Mouse (Mus musculus) cerebellum, adult (tissue): ENCODE measurements at regions not wholly inside any gene's neighbourhood (a gene's known extent, or its start where the extent isn't known, plus 50 kb on each side); places are given as distances from the start of the nearest gene placed in this dataset.

Source experiments
- ATAC-seq: cut with Nextera tagmentation; 2 replicates; pipeline ENCODE4 v1.9.2; 2017; ENCODE audit warnings: mild to moderate bottlenecking, moderate library complexity, mixed read lengths; ENCODE audit not compliant: insufficient number of reproducible peaks, low FRiP score, low TSS enrichment

GRCm38 (mm10) chr14:100461141-100462043, 176.9 kb upstream of the Klf12 start:
- peak; percentile 89 for ATAC-seq

DNA sequence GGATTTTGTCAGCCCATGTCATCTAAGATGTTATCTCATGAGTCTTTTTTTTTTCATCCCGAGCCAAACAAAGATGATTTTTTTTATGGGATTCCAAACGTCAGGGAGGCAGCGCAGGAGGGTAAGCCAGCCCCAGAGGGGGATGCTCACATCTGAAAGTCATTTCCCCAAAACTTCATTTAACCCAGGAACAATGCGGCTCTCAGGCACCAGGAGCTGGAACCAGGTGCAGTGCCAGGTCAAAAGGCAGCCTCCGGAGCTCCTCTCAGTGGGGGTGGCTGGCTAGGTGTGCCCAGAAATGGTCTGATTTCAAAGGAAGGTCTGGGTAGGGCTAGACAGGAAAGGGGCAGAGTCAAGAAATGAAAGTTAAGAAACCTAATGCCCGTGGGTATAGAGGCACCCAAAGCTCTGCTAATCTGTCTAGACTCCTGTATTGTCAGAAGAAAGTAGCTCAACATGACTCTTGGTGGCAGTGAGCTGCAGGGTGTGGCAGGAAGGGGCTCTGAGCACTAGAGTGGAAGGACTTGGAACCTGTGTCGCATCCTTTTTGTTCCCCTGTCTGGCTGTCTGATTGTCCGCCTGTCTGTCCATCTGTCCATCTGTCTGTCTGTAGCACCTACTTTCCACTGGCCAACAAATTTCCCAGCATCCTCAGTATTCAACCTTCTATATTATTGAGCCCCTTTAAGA, 175.3 kb upstream of the Klf12 start:
- ATAC-seq: no peak

GRCm38 (mm10) chr14:100458727-100459447, 174.4 kb upstream of the Klf12 start:
- ATAC-seq: 0 out of 2 replicates have a peak, but pooled peaks have one; percentile 12

DNA sequence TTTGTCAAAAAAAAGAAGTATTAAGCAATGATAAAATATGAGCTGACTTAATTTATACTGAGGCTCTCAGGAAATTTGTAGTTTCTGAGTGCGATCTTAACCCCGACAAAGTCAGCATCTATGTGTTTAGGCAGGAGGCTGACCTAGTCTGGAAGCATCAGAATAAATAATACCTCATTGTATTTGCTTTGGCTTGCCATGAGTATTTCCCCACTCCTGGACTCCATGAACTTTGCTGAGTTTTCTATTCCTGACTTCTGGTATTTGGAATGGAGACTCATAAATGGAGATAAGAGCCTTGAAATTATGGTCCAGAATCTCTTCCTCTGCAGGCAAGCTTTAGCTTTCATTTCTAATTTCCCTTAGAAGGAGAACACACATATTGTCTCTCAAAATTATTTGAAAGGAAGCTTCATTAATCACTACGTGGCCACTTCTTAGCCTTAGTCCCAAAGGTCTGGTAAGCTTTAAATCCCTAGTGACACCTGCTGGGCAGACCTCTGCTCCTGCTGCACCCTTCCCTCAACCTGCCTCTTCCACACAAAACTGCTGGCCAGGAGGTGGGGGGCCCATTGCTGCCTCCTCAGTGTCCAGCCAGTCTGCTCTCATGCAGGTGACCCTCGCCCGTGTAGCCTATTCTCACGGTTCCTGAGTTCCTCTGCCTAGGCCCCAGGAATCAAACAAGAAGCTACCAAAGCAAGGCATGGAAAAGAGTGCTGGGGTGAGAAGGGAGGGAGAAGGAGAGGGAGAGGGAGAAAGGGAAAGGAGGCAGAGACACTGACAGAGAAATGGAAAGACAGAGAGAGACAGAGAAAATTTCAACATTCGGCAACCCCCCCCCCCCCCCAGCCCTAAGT, 173.6 kb upstream of the Klf12 start:
- ATAC-seq: no peak

DNA sequence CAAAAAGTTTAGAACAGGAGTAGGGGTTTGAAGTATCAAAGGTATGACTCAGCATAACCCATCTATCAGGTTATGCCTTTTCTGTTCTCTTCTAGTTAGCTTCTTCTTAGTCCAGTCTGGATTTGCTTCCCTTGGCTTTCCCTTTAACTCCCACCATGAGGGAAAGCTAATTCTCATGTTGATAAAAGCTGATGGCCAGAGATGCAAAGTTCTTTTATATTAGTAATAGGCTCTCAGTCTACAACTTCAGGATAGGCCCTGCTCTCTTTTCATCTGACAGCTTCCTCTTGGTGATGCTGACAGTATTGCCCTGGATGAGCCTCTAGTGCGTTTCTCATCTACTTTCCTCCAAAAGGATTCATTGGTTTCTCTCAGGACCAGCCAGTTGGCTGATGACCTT, 161.7 kb upstream of the Klf12 start:
- no peak for ATAC-seq

- no peak for ATAC-seq
Measured at GRCm38 (mm10) chr14:100444848-100445247, 160.4 kb upstream of the Klf12 start.

DNA sequence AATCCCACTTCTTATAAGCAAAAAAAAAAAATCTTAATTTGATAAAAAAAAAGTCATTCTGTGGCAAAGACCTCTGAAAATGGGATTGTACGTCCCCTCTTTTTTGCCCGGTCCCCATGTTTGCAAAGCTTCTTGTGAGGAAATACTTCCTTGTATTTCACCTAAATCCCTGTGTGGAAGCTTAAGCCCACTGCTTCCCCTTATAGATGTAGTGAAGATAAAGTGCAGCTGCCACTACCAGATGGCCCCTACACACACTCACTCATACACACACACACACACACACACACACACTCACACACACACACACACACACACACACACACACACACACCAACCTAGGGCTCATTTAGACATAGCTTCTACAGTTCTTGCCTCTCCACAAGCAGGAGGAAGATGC, 159.6 kb upstream of the Klf12 start:
- ATAC-seq: no peak

DNA sequence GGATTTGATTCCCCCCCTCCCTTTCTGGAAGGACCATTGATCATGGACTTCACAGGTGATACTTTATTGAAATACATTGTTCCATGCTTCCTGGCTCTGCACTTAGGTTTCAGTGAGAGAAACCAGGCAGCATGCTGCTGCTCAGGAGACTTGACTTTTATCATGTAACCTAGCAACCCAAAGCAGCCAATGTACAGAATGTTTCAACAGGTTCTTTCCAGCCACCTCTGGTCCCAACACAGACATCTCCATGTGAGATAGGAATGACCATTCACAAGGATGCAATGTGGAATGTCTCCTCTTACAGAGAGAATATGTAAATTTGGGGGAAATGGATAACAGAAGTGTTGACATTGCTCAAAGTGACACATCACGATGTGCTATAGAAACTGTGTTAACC, 153.1 kb upstream of the Klf12 start:
- no peak for ATAC-seq

GRCm38 (mm10) chr14:100429662-100430061, 145.2 kb upstream of the Klf12 start:
- ATAC-seq: peak; percentile 68

GRCm38 (mm10) chr14:100426399-100426798, 141.9 kb upstream of the Klf12 start:
- no peak for ATAC-seq

GRCm38 (mm10) chr14:100423790-100424189, 139.3 kb upstream of the Klf12 start:
- no peak for ATAC-seq

DNA sequence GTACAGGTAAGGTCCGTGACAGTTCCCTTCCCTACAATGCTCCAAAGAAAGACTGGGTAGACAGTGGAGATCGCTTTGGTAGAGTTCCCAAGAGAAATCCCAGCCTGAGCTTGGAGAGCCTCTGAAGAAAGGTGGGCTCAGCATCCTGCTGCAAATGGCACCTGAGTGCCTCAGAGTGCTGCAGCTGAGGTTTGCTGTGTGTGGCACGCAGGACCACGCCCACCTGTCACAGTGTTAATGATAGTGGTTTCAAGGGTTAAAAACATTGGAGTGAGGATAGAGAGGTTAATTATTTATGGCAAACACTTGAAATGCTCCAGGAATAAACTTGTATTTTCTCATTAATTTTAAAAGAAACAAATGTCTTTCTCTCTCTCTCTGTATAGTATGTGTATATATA, 137.2 kb upstream of the Klf12 start:
- no peak for ATAC-seq

GRCm38 (mm10) chr14:100415099-100415498, 130.6 kb upstream of the Klf12 start:
- no peak for ATAC-seq

DNA sequence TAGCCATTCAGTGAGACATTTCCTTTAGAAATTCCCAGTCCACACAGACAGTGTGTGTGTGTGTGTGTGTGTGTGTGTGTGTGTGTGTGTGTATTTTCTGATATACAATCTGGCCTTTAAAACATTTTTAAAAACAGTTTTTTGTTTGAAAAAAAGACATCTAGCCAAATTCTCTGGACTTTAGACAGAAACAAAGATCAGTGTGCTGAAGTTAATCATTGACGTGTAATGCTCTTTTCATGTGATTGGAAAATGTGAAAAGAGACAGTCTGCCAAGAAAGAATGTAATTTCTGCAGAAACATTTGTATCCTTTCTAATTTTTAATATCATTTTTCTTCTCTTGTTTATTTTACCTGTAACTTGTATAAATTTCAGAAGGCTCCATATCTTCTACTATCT, 127.7 kb upstream of the Klf12 start:
- ATAC-seq: no peak

GRCm38 (mm10) chr14:100397191-100397590, 112.7 kb upstream of the Klf12 start:
- ATAC-seq: no peak

GRCm38 (mm10) chr14:100375218-100375983, 90.9 kb upstream of the Klf12 start:
- ATAC-seq: peak; percentile 31; the same call in 1 of the 2 replicates

DNA sequence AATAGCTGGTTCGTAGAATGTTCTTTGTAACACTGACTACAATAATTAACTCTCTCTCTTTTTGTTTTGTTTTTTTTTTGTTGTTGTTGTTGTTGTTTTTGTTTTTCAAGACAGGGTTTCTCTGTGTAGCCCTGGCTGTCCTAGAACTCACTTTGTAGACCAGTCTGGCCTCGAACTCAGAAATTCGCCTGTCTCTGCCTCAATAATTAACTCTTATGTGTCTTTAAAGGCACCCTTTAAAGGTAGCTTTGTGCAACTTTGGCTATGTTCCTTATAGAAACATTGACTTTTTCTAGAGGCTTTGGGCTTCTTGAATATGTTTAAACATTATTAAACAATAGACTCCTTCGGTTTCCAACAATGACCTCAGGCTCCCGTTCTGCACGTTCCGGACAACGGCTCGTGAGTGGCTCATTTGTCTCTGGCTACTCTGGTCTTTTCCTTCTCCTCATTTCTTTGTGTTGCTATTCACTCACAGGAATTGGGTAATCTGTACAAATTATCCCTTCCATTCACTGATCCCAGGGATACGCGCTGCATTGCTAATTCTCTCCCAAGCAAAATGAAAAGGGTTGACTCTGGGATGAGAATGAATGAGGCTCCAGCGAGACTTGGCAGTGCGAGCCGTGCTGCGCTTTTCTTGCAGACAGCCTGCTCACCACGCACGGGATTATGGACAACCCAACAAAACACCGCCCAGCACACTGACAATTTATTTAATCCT, 90.2 kb upstream of the Klf12 start:
- ATAC-seq: no peak; the same call in 1 of the 2 replicates

GRCm38 (mm10) chr14:100366234-100366864, 81.9 kb upstream of the Klf12 start:
- no peak for ATAC-seq
